Mouse (Mus musculus): ENCODE results near the gene Gprc6a.

DNA sequence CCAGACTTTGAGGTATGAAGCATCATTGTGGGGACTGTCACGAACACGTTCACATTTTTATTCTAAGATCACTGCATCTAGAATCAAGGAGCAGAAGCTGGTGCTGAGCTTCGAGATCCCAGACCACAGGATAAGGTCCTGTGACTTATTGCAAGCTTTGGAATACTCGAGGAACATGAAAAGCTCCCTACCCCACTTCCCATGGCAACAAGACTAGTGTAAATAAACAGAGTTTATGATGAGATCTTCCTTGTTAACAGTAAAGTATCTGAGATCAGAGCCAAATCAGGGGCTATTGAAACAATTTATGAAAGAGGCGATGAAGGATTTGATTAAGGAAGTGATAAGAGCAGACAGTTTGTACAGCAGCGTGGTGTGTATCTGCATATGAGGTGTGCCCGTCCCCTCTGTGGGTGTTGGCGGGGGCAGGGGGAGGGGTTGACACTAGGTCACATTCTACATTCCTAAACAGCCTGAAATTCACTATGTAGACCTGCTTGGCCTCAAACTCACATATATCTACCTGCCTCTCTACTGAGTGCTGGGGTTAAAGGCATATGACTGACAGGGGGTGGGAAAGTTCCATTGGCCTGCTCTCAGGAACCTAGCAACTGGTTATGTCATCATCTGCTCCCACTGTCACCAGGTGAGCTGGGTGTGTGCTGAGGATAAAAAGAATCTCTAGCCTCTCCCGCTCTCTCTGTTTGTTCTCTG lies 19.1 kb downstream of the Gprc6a start:
- TF ChIP-seq EP300 (IDR thresholded peaks at IDR 0.05; ENCODE audit: insufficient read depth, low read depth, low read length) (no peak), POLR2A (IDR thresholded peaks at IDR 0.05; ENCODE audit: insufficient read depth, low read depth, low read length) (no peak)
